Mouse (Mus musculus): Measurements from ENCODE around the gene Gm20696.

Gm20696 gene

GRCm38 (mm10) chr6:99666318-99667171, at the start of gene Gm20696, which contains the start of gene Eif4e3:
Gm20696 (minus strand) TSS chr6:99666797.
Eif4e3 (minus strand) TSS chr6:99666771.
- peak; percentile 60 for DNase-seq (ENCODE audit: low spot score)

DNA sequence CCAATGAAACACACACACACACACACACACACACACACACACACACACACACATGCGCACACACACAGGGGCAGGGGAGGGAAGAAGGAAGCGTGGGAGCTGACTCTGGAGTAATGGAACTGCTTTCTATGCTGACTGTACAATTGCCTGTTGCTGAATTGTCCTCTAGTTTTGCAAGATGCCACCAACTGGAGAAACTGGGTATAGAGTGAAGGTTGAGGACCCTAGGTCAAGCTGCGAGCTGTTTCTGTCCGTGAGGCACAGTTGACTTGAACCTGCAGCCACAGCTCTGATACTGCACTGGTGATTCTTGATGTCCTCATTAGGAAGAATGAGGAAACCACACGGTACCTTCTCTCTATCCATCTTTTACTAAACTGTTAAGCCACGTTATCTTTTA, 49.3 kb upstream of the Gm20696 start:
- no peak for DNase-seq (ENCODE audit: low spot score)

GRCm38 (mm10) chr6:99715191-99715590, 48.6 kb upstream of the Gm20696 start:
- no peak for DNase-seq (ENCODE audit: low spot score)

DNA sequence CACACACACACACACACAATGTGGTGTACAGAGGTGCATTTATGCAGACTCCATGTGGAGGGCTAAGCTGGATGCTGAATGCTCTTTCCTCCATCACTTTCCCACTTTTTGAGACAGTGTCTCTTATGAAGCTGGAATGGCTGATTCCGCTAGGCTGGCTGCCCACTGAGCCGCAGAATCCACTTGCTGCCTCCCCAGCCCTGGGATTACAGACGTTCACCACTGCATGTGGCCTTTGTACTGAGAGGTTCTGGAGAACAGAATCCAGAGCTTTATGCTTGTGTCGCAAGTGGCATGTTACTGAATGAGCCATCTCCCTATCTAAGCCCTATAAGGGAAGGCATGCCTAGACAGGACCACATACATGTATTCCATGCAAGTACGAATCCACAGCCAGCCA, 46.7 kb upstream of the Gm20696 start:
- DNase-seq (ENCODE audit: low spot score) = no peak

GRCm38 (mm10) chr6:99711576-99712101, 45.0 kb upstream of the Gm20696 start:
- no peak for DNase-seq (ENCODE audit: low spot score)

GRCm38 (mm10) chr6:99700484-99700883, 33.9 kb upstream of the Gm20696 start:
- no peak for DNase-seq (ENCODE audit: low spot score)

GRCm38 (mm10) chr6:99692916-99693841, 26.6 kb upstream of the Gm20696 start:
- DNase-seq (ENCODE audit: low spot score) = peak; percentile 45

DNA sequence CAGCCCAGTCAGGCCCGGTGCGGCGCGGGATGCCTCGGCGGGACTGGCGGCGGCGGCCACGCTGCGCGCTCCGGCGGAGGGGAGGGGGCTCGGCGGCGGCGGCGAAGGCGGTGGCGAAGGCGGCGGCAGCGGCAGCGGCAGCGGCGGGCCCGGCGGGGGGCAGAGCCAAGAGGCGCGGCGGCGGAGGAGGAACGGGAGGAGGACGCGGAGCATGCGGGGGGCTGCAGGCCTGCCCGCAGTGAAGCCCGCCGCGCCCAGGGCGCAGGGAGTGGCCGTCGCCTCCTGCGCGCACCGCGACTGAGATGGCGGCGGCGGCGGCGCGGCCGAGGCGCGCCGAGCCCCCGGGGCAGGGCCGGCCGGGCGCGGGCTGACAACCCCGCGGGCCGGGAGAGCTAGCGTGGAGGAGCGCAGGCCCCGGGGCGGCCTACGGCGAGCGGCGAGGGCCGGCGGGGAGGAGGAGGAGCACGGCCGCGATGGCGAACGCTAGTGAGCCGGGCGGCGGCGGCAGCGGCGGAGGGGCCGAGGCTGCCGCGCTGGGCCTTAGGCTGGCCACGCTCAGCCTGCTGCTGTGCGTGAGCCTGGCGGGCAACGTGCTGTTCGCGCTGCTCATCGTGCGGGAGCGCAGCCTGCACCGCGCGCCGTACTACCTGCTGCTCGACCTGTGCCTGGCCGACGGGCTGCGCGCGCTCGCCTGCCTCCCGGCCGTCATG, 25.8 kb upstream of the Gm20696 start, which contains the start of gene Gpr27:
Gene Gpr27, plus strand, starts transcription at position 474 of the 710 bp plus-strand sequence.
- DNase-seq (ENCODE audit: low spot score) = peak; percentile 62

DNA sequence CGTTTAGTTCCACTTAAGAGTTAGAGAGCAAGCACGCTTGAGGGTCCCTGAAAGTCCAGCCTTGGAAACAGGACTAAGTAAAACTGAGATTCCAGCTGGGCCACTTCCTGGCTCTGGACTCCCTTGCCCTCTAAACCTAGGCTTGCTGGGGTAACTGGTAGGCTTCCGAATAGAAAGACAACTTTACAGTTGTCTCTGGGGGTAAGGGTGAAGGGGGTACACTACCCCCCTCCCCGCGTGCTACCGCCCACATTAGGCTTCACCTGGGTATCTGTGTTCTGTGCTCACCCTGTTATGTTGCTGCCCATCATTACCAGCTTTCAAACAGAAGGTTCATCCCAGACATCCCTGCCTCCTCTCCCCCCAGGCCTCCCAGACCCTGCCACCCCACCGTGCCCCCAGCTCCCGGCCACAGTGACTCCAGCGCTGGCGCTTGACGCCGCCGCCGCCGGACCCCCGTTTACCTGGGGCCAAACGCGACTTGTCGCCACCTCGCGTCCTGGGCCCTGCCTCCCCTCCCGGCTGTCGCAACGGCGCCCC, 25.1 kb upstream of the Gm20696 start:
- DNase-seq (ENCODE audit: low spot score) = no peak

DNA sequence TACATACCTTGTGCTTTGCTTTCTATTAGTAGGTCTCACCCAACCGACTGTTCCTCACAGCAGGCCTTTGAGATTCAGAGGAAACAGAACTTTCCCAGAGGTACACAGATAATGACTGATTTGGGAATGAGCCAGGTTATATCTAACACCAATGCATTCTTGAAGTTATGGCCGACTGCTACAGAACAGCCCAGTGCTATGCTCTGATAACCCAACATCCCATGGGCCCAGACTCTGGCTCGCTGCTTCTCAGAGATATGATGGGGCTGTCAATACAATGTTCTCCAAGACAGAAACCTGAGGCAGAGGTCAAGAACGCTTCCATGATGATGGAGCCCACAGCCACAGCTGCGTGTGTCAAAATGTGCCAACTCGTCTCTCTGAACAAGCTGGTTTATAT, 21.9 kb upstream of the Gm20696 start:
- no peak for DNase-seq (ENCODE audit: low spot score)

GRCm38 (mm10) chr6:99684899-99685298, 18.3 kb upstream of the Gm20696 start:
- DNase-seq (ENCODE audit: low spot score) = no peak

- no peak for DNase-seq (ENCODE audit: low spot score)
These were observed 17.4 kb upstream of the Gm20696 start for GRCm38 (mm10) chr6:99683974-99684373.

GRCm38 (mm10) chr6:99678108-99678507, 11.5 kb upstream of the Gm20696 start:
- DNase-seq (ENCODE audit: low spot score) = no peak

GRCm38 (mm10) chr6:99677325-99677724, 10.7 kb upstream of the Gm20696 start:
- no peak for DNase-seq (ENCODE audit: low spot score)

- no peak for DNase-seq (ENCODE audit: low spot score)
These were observed 7.9 kb upstream of the Gm20696 start for GRCm38 (mm10) chr6:99674482-99674881.

- DNase-seq (ENCODE audit: low spot score) = no peak
These were observed 5.2 kb upstream of the Gm20696 start for GRCm38 (mm10) chr6:99671768-99672167.

- peak; percentile 68 for DNase-seq (ENCODE audit: low spot score)
These were observed 4.0 kb upstream of the Gm20696 start for GRCm38 (mm10) chr6:99670481-99671119.

DNA sequence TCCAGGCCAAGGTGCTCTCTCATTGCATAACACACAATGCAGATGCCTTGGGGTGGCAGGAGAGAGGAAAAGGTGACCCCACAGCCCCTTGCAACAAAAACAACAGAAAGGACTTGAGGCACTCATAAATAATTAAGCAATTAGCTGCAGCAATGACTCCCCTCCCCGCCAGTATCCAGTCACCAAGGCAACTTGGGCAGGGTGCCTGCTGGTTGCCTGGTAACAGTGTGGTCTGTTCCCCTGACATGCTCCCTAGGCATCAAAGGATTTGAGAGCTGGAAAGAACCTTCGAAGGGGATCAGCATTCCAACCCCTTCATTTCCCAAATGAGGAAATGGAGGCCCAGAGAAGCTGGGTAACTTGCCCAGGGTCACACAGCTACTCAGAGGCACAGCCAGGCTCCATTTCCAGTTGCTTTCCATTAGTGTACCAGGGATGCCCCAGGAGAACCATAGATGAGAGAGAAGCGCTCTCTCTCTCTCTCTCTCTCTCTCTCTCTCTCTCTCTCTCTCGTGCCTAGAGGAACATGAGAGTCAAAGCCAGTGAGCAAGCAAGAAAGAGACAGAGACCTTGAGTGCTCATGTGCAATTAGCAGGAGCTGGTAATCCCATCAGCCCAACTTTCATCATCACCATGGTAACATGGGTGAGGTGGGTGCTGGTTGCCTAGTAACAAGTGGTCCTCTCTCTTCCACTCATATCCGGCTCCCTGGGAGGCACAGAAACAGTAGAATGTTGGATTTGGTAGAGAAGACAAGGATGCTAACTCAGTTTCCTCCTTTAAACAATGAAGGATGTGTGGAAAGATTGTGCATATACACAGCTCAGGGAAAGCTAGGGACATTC, 3.1 kb upstream of the Gm20696 start:
- no peak for DNase-seq (ENCODE audit: low spot score)

GRCm38 (mm10) chr6:99667290-99667689, 693 bp upstream of the Gm20696 start:
- no peak for DNase-seq (ENCODE audit: low spot score)

All from testis, postnatal 10 days (tissue).